ENCODE assay signal across 9 mouse cellular contexts in genomic region chr3:96000080-96000632, GRCm38 (mm10). TPM values are rescaled to one million over a fixed set of nuclear protein-coding genes. Genes with fewer than 3 reads are reported as not detected.
A peak's percentile ranks its signal among the peaks of the same experiment; 100 is the strongest.
DNase-seq lines count a peak whose midpoint lies in the region; ATAC-seq and TF ChIP-seq lines count a peak whose summit lies in the region.
"Had no signal": no experiment of that assay in that cellular context is flagged by ENCODE, and none has a peak within 500 bp of the region (broad histone marks: within the 10 kb centered on the region; RNA-seq: fewer than 3 reads in every experiment).

No protein-coding gene starts in this region.

- ATAC-seq in hematopoietic stem cell, adult 5-6 weeks (replicated peaks in 1 of 2; ENCODE audit: insufficient read depth in 1 of 2, low FRiP score in 2 of 2, low TSS enrichment in 1 of 2, low read depth in 1 of 2, poor library complexity in 2 of 2, severe bottlenecking in 2 of 2), result peak; percentile 34 to 42; a peak in 2 of 4 replicates

- DNase-seq in cerebellum, adult 11 months, result peak; percentile 25
- no peak for DNase-seq in cerebellum, adult 11-12 months
- peak; percentile 19 for DNase-seq in kidney, adult 9 months
- DNase-seq in kidney, postnatal 4 days, result no peak
- peak; percentile 22 for DNase-seq in brain, embryonic 14.5 days (ENCODE audit: low read depth)
- no peak for DNase-seq in left cerebral cortex, adult 8-10 months (ENCODE audit: low spot score in 2 of 2)
- no peak for DNase-seq in spleen, postnatal 14 days (ENCODE audit: low spot score in 2 of 2)
- DNase-seq: adrenal gland, postnatal 10 days had no signal

- TF ChIP-seq POLR2A in brain, embryonic 14.5 days (IDR thresholded peaks at IDR 0.05; ENCODE audit: borderline replicate concordance, extremely low read depth, insufficient read depth, insufficient read length, poor library complexity, severe bottlenecking), result no peak

- TF ChIP-seq CTCF in brain, embryonic 14.5 days (IDR thresholded peaks at IDR 0.05; ENCODE audit: borderline replicate concordance, extremely low read depth, insufficient read depth, insufficient read length), result no peak

RNA-seq across cellular contexts. Expression of gene Plekho1, which starts 4.4 kb away (rescaled TPM):
- 180 and 199 TPM in 2 replicates for polyA plus RNA-seq in brain, embryonic 14.5 days (2012; rRNA removed)
- total RNA-seq in hematopoietic stem cell, adult 5-6 weeks (2017), result 37.5 and 41.6 TPM in 2 replicates
- total RNA-seq in left cerebral cortex, adult 8-10 months (2022), result 10 to 100 TPM; 64.0 to 86.2 (median 81.6) TPM

RNA-seq across cellular contexts. Expression of gene Vps45, which starts 58.1 kb away (rescaled TPM):
- 30.8 and 31.3 TPM in 2 replicates for polyA plus RNA-seq in brain, embryonic 14.5 days (2012; rRNA removed)
- 14.0 and 29.1 TPM in 2 replicates for total RNA-seq in hematopoietic stem cell, adult 5-6 weeks (2017)
- total RNA-seq in left cerebral cortex, adult 8-10 months (2022), result 10 to 100 TPM; 44.9 to 55.2 (median 50.3) TPM

Comparison
In these comparisons a context has a peak if more than half of its experiments do, and no peak if none do; other contexts are left out.
1. DNase-seq: peak in cerebellum, adult 11 months (single experiment), kidney, adult 9 months (single experiment) and brain, embryonic 14.5 days (single experiment); none in cerebellum, adult 11-12 months (single experiment), kidney, postnatal 4 days (0 of 2), left cerebral cortex, adult 8-10 months (0 of 2) and spleen, postnatal 14 days (0 of 2).